Mouse (Mus musculus): ENCODE results near the gene Mrpl45. TPM values are rescaled to one million over a fixed set of nuclear protein-coding genes. Genes with fewer than 3 reads are reported as not detected.
A peak's percentile ranks its signal among the peaks of the same experiment; 100 is the strongest.

Mrpl45 gene
- polyA plus RNA-seq, 1 experiment from 2014 or later: 55.9 TPM

- H3K4me1 ChIP-seq (replicated peaks; ENCODE audit: control insufficient read depth, insufficient read depth, low read length): peaks cover 6% of the 10 kb centered on the region; the same call in 1 of the 2 replicates
- no peak overlapping the region for H3K27ac ChIP-seq (ENCODE audit: low read depth, low read length)
- H3K9ac ChIP-seq (ENCODE audit: low read length): no peak overlapping the region
- no peak overlapping the region for H3K4me2 ChIP-seq (ENCODE audit: low read depth, low read length, severe bottlenecking)
- H3K9me3 ChIP-seq (ENCODE audit: control insufficient read depth, low read length): no peaks in the 10 kb centered on the region; the same call in 1 of the 2 replicates
- no peaks in the 10 kb centered on the region for H3K27me3 ChIP-seq (ENCODE audit: control insufficient read depth, insufficient read depth, low read length)
- 95% methylated on average over 5 of the region's 5 CpGs for WGBS
- ATAC-seq (replicated peaks; ENCODE audit: low FRiP score) (no peak), DNase-seq (ENCODE audit: low spot score) (no peak)
- H3K4me3 ChIP-seq (ENCODE audit: low read depth, low read length): no peak overlapping the region
- no peaks in the 10 kb centered on the region for H3K36me3 ChIP-seq (ENCODE audit: control insufficient read depth, insufficient read depth, low read length)
These were observed 38.4 kb upstream of the Mrpl45 start for GRCm38 (mm10) chr11:97277166-97277565.

GRCm38 (mm10) chr11:97278456-97278855 lies 37.1 kb upstream of the Mrpl45 start:
- Histone ChIP-seq H3K4me1 (replicated peaks; ENCODE audit: control insufficient read depth, insufficient read depth, low read length) (peaks cover 6% of the 10 kb centered on the region; the same call in 1 of the 2 replicates), H3K27me3 (ENCODE audit: control insufficient read depth, insufficient read depth, low read length) (no peaks in the 10 kb centered on the region), H3K4me3 (ENCODE audit: low read depth, low read length) (peak overlapping the region; percentile 99), H3K27ac (ENCODE audit: low read depth, low read length) (no peak overlapping the region), H3K36me3 (ENCODE audit: control insufficient read depth, insufficient read depth, low read length) (no peaks in the 10 kb centered on the region), H3K9me3 (ENCODE audit: control insufficient read depth, low read length) (no peaks in the 10 kb centered on the region; the same call in 1 of the 2 replicates), H3K4me2 (ENCODE audit: low read depth, low read length, severe bottlenecking) (peak overlapping the region; percentile 81), H3K9ac (ENCODE audit: low read length) (peak overlapping the region; percentile 97)
- DNase-seq (ENCODE audit: low spot score) (no peak), ATAC-seq (replicated peaks; ENCODE audit: low FRiP score) (no peak)
- WGBS: 80% methylated on average over 6 of the region's 6 CpGs

DNA sequence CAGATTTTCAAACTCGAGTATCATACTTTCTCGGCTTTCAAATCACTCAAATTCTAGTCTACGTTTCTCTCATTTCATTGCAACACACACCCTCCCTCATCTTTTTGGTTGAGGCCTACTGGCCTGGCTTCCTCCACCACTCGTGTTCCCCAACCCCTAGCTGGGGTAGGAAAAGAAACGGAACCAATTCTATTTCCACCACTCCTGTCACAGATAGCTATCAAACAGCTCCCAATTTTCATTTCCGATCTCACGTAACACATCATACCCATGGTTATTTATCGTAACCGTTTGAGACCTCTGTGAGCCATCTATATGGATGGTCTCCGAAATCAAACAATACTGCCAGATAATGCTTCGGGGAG lies 36.5 kb upstream of the Mrpl45 start:
- Histone ChIP-seq H3K9me3 (ENCODE audit: control insufficient read depth, low read length) (no peaks in the 10 kb centered on the region; the same call in 1 of the 2 replicates), H3K4me2 (ENCODE audit: low read depth, low read length, severe bottlenecking) (peak overlapping the region; percentile 81), H3K9ac (ENCODE audit: low read length) (peak overlapping the region; percentile 97), H3K4me3 (ENCODE audit: low read depth, low read length) (peak overlapping the region; percentile 99), H3K27ac (ENCODE audit: low read depth, low read length) (peak overlapping the region; percentile 97), H3K27me3 (ENCODE audit: control insufficient read depth, insufficient read depth, low read length) (no peaks in the 10 kb centered on the region), H3K36me3 (ENCODE audit: control insufficient read depth, insufficient read depth, low read length) (no peaks in the 10 kb centered on the region), H3K4me1 (replicated peaks; ENCODE audit: control insufficient read depth, insufficient read depth, low read length) (peaks cover 6% of the 10 kb centered on the region; the same call in 1 of the 2 replicates)
- 25% methylated on average over 11 of the region's 11 CpGs for WGBS
- no peak for ATAC-seq (replicated peaks; ENCODE audit: low FRiP score)
- DNase-seq (ENCODE audit: low spot score): no peak

- ATAC-seq (replicated peaks; ENCODE audit: low FRiP score): peak; percentile 87
- peaks cover 6% of the 10 kb centered on the region; the same call in 1 of the 2 replicates for H3K4me1 ChIP-seq (replicated peaks; ENCODE audit: control insufficient read depth, insufficient read depth, low read length)
- H3K4me2 ChIP-seq (ENCODE audit: low read depth, low read length, severe bottlenecking): peak overlapping the region; percentile 81
- peak overlapping the region; percentile 99 for H3K4me3 ChIP-seq (ENCODE audit: low read depth, low read length)
- H3K27me3 ChIP-seq (ENCODE audit: control insufficient read depth, insufficient read depth, low read length): no peaks in the 10 kb centered on the region
- under 1% methylated on average over 46 of the region's 64 CpGs for WGBS
- peak overlapping the region; percentile 97 for H3K27ac ChIP-seq (ENCODE audit: low read depth, low read length)
- H3K9ac ChIP-seq (ENCODE audit: low read length): peak overlapping the region; percentile 97
- H3K9me3 ChIP-seq (ENCODE audit: control insufficient read depth, low read length): no peaks in the 10 kb centered on the region
- H3K36me3 ChIP-seq (ENCODE audit: control insufficient read depth, insufficient read depth, low read length): no peaks in the 10 kb centered on the region
- peak; percentile 85 for DNase-seq (ENCODE audit: low spot score)
These were observed 35.9 kb upstream of the Mrpl45 start for GRCm38 (mm10) chr11:97279405-97280215.

DNA sequence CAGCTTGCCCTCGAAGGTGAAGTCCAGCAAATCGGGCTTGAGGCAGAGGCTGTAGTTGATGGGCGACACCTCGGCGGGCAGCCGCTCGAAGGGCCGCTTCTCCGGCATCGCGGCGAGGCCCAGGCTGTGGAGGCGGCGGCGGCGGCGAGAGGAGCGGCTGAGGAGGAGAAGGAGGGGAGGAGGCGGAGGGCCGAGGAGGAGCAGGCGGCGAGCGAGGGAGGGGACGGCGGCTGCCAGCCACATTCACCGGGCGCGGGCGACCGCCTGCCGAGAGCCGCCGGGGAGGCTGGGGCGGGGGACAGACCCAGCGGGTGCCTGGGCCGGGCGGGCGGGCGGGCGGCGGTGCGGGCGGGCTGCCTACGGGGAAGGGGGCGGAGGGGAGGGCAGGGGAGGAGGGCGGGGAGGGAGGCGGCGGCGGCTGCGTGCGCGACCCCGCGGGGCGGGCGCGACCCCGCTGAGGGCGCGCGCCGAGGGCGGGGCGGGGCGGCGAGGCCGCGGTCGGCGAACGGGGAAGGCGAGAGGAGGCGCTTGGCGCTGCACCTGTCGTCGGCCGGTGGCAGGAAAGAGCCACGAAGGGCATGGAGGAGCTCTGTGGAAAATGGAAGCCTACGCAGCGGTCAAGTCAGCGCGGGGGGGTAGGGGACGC lies 35.2 kb upstream of the Mrpl45 start, which contains the start of gene Npepps:
Gene Npepps (minus strand): TSS at position 423 of the 646 bp plus-strand sequence.
- DNase-seq (ENCODE audit: low spot score): peak; percentile 91
- under 1% methylated on average over 45 of the region's 83 CpGs for WGBS

DNA sequence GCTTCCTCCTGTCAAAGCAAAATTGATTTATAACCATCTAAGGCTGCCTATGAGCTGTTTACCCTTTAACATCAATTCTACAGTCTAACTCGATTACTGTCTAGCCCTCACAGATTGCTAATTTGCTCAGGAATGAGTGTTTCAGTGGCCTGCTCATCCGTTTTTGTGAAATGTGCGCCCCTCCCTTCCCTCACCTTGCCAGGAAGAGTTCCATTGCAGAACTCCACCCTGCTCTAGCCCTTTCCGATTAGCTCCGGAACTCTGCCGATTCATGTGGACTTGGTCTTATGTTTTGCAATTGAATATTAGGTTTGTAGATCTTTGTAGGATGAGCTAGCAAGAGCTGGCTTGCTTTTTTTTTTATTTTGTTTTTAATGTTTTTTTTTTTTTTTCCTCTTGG lies 33.3 kb upstream of the Mrpl45 start:
- Histone ChIP-seq H3K4me3 (ENCODE audit: low read depth, low read length) (no peak overlapping the region), H3K4me2 (ENCODE audit: low read depth, low read length, severe bottlenecking) (no peak overlapping the region), H3K9ac (ENCODE audit: low read length) (no peak overlapping the region), H3K27ac (ENCODE audit: low read depth, low read length) (no peak overlapping the region), H3K36me3 (ENCODE audit: control insufficient read depth, insufficient read depth, low read length) (no peaks in the 10 kb centered on the region), H3K27me3 (ENCODE audit: control insufficient read depth, insufficient read depth, low read length) (no peaks in the 10 kb centered on the region), H3K9me3 (ENCODE audit: control insufficient read depth, low read length) (no peaks in the 10 kb centered on the region), H3K4me1 (replicated peaks; ENCODE audit: control insufficient read depth, insufficient read depth, low read length) (peaks cover 6% of the 10 kb centered on the region; the same call in 1 of the 2 replicates)
- ATAC-seq (replicated peaks; ENCODE audit: low FRiP score): no peak
- DNase-seq (ENCODE audit: low spot score): no peak
- WGBS: 90% methylated on average over 6 of the region's 6 CpGs

More for the DNA sequence above, 35.2 kb upstream of the Mrpl45 start, which contains the start of gene Npepps:
- peaks cover 6% of the 10 kb centered on the region; the same call in 1 of the 2 replicates for H3K4me1 ChIP-seq (replicated peaks; ENCODE audit: control insufficient read depth, insufficient read depth, low read length)
- peak within 1 kb of the TSS; percentile 81 for H3K4me2 ChIP-seq (ENCODE audit: low read depth, low read length, severe bottlenecking)
- no peaks in the 10 kb centered on the region for H3K9me3 ChIP-seq (ENCODE audit: control insufficient read depth, low read length)
- H3K36me3 ChIP-seq (ENCODE audit: control insufficient read depth, insufficient read depth, low read length): no peaks in the 10 kb centered on the region
- peak within 1 kb of the TSS; percentile 97 for H3K9ac ChIP-seq (ENCODE audit: low read length)
- peak within 1 kb of the TSS; percentile 99 for H3K4me3 ChIP-seq (ENCODE audit: low read depth, low read length)
- no peaks in the 10 kb centered on the region for H3K27me3 ChIP-seq (ENCODE audit: control insufficient read depth, insufficient read depth, low read length)
- peak; percentile 81 for ATAC-seq (replicated peaks; ENCODE audit: low FRiP score)
- peak within 1 kb of the TSS; percentile 97 for H3K27ac ChIP-seq (ENCODE audit: low read depth, low read length)

- ATAC-seq (replicated peaks; ENCODE audit: low FRiP score) (no peak), DNase-seq (ENCODE audit: low spot score) (no peak)
- Histone ChIP-seq H3K9me3 (ENCODE audit: control insufficient read depth, low read length) (no peaks in the 10 kb centered on the region), H3K4me1 (replicated peaks; ENCODE audit: control insufficient read depth, insufficient read depth, low read length) (0 out of 2 replicates have a peak, but pooled peaks cover 2% of the 10 kb centered on the region), H3K27ac (ENCODE audit: low read depth, low read length) (no peak overlapping the region), H3K4me2 (ENCODE audit: low read depth, low read length, severe bottlenecking) (no peak overlapping the region), H3K27me3 (ENCODE audit: control insufficient read depth, insufficient read depth, low read length) (no peaks in the 10 kb centered on the region), H3K9ac (ENCODE audit: low read length) (no peak overlapping the region), H3K4me3 (ENCODE audit: low read depth, low read length) (no peak overlapping the region), H3K36me3 (ENCODE audit: control insufficient read depth, insufficient read depth, low read length) (no peaks in the 10 kb centered on the region)
- WGBS: 79% methylated on average over 4 of the region's 4 CpGs
These were observed 30.7 kb upstream of the Mrpl45 start for GRCm38 (mm10) chr11:97284854-97285253.

DNA sequence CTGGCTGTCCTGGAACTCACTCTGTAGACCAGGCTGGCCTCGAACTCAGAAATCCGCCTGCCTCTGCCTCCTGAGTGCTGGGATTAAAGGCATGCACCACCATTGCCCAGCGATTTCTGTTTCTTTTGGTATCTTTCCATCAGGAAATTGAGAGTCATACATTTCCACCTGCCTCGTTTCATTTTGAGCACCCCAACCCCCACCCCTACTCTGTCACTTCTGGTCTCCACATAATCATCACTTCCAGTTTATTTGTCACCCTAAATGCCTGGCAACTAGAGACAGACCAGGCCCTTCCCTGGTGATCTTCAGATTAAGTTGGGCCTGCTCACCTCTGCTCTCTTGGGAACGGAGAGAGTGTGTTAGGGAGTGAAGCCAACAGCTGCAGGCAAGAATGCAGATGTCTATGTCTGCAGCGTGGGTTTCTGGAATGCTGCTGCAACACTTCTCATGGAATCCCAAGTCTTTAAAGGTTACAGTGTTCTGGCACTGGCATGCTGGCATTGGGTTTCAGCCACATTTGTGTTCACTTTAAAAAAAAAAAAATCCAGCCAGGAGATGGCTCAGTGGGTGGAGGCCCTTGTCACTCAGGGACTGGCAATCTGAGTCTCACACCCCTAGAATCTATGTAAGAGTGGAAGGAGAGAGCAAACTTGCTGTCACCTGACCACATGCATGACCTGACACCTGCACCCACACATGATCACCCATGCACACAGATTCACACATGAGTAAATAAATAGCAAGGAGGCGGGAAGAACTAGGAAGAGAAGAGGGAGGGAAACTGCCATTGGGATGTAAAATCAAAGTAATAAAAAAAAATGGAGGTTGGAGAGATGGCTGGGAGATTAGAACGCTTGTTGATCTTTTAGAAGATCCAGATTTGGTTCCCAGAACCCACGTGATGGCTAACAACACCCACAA lies 29.4 kb upstream of the Mrpl45 start:
- no peak for ATAC-seq (replicated peaks; ENCODE audit: low FRiP score)
- H3K9me3 ChIP-seq (ENCODE audit: control insufficient read depth, low read length): no peaks in the 10 kb centered on the region
- no peak overlapping the region for H3K9ac ChIP-seq (ENCODE audit: low read length)
- H3K27me3 ChIP-seq (ENCODE audit: control insufficient read depth, insufficient read depth, low read length): no peaks in the 10 kb centered on the region
- H3K4me2 ChIP-seq (ENCODE audit: low read depth, low read length, severe bottlenecking): no peak overlapping the region
- no peak overlapping the region for H3K4me3 ChIP-seq (ENCODE audit: low read depth, low read length)
- DNase-seq (ENCODE audit: low spot score): no peak
- H3K27ac ChIP-seq (ENCODE audit: low read depth, low read length): no peak overlapping the region
- no peaks in the 10 kb centered on the region for H3K36me3 ChIP-seq (ENCODE audit: control insufficient read depth, insufficient read depth, low read length)
- H3K4me1 ChIP-seq (replicated peaks; ENCODE audit: control insufficient read depth, insufficient read depth, low read length): 0 out of 2 replicates have a peak, but pooled peaks cover 2% of the 10 kb centered on the region
- 84% methylated on average over 9 of the region's 9 CpGs for WGBS

Data from forebrain, embryonic 11.5 days (tissue).